10 mouse cellular contexts compared by ENCODE assay signal in genomic region chr2:157459736-157460135, GRCm38 (mm10). TPM values are rescaled to one million over a fixed set of nuclear protein-coding genes. Genes with fewer than 3 reads are reported as not detected.
A peak's percentile ranks its signal among the peaks of the same experiment; 100 is the strongest.
DNase-seq lines count a peak whose midpoint lies in the region; ATAC-seq and TF ChIP-seq lines count a peak whose summit lies in the region.
"Had no signal": no experiment of that assay in that cellular context is flagged by ENCODE, and none has a peak within 500 bp of the region (broad histone marks: within the 10 kb centered on the region; RNA-seq: fewer than 3 reads in every experiment).

No protein-coding gene starts in this region.

- TF ChIP-seq CTCF in cerebellum, adult 2 months (IDR thresholded peaks at IDR 0.05; ENCODE audit: borderline replicate concordance, insufficient read depth, low read depth, low read length), result no peak

- 59% methylated on average over 5 of the region's 5 CpGs for WGBS in kidney, embryonic 14.5 days
- 37% methylated on average over 5 of the region's 5 CpGs for WGBS in embryonic facial prominence, embryonic 12.5 days
- WGBS in intestine, embryonic 14.5 days, result 48% methylated on average over 5 of the region's 5 CpGs
- 27% methylated on average over 5 of the region's 5 CpGs for WGBS in neural tube, embryonic 13.5 days
- 33% methylated on average over 5 of the region's 5 CpGs for WGBS in cerebellum, adult 2 months

- H3K4me1 ChIP-seq in kidney, embryonic 14.5 days (ENCODE audit: control insufficient read depth, insufficient read depth, low read length), result peaks cover 41% of the 10 kb centered on the region
- peaks cover 66% of the 10 kb centered on the region for H3K4me1 ChIP-seq in embryonic facial prominence, embryonic 12.5 days
- peaks cover 43% of the 10 kb centered on the region for H3K4me1 ChIP-seq in intestine, embryonic 14.5 days (replicated peaks; ENCODE audit: control insufficient read depth, insufficient read depth, low read length)
- H3K4me1 ChIP-seq in neural tube, embryonic 13.5 days (replicated peaks), result peaks cover 74% of the 10 kb centered on the region
- H3K4me1 ChIP-seq in cerebellum, adult 2 months (ENCODE audit: control insufficient read depth, insufficient read depth, low read length), result peaks cover 4% of the 10 kb centered on the region

- DNase-seq in kidney, postnatal 4 days, result no peak
- no peak for DNase-seq in intestine, embryonic 14.5 days (ENCODE audit: low spot score)
- DNase-seq in layer of hippocampus, adult 9-10 months (ENCODE audit: low spot score), result no peak
- DNase-seq in gastrocnemius, postnatal 10 days, result no peak
- DNase-seq in cerebellum, adult 2 months, result no peak
- DNase-seq: kidney, postnatal 36 days; lung, postnatal 4 days had no signal

- no peaks in the 10 kb centered on the region for H3K27me3 ChIP-seq in kidney, embryonic 14.5 days (ENCODE audit: control insufficient read depth, insufficient read depth, low read length)
- no peaks in the 10 kb centered on the region for H3K27me3 ChIP-seq in embryonic facial prominence, embryonic 12.5 days
- no peaks in the 10 kb centered on the region for H3K27me3 ChIP-seq in intestine, embryonic 14.5 days (replicated peaks; ENCODE audit: control insufficient read depth, insufficient read depth, low read length)
- H3K27me3 ChIP-seq in neural tube, embryonic 13.5 days, result no peaks in the 10 kb centered on the region
- no peaks in the 10 kb centered on the region for H3K27me3 ChIP-seq in cerebellum, adult 2 months (ENCODE audit: control insufficient read depth, insufficient read depth, low read length)

- no peaks in the 10 kb centered on the region for H3K9me3 ChIP-seq in kidney, embryonic 14.5 days (ENCODE audit: control insufficient read depth, low read length)
- no peaks in the 10 kb centered on the region for H3K9me3 ChIP-seq in embryonic facial prominence, embryonic 12.5 days
- H3K9me3 ChIP-seq in intestine, embryonic 14.5 days (ENCODE audit: control insufficient read depth, low read length), result no peaks in the 10 kb centered on the region
- no peaks in the 10 kb centered on the region for H3K9me3 ChIP-seq in neural tube, embryonic 13.5 days

- peaks cover 32% of the 10 kb centered on the region; the same call in 1 of the 2 replicates for H3K36me3 ChIP-seq in kidney, embryonic 14.5 days (ENCODE audit: control insufficient read depth, insufficient read depth, low read length)
- H3K36me3 ChIP-seq in embryonic facial prominence, embryonic 12.5 days, result peaks cover 45% of the 10 kb centered on the region
- H3K36me3 ChIP-seq in intestine, embryonic 14.5 days (ENCODE audit: control insufficient read depth, insufficient read depth, low read length), result peaks cover 48% of the 10 kb centered on the region
- peaks cover 40% of the 10 kb centered on the region for H3K36me3 ChIP-seq in neural tube, embryonic 13.5 days

- no peak overlapping the region for H3K4me3 ChIP-seq in kidney, embryonic 14.5 days (ENCODE audit: low read length)
- H3K4me3 ChIP-seq in embryonic facial prominence, embryonic 12.5 days, result no peak overlapping the region
- H3K4me3 ChIP-seq in intestine, embryonic 14.5 days (ENCODE audit: low read depth, low read length), result no peak overlapping the region
- no peak overlapping the region for H3K4me3 ChIP-seq in neural tube, embryonic 13.5 days
- no peak overlapping the region for H3K4me3 ChIP-seq in cerebellum, adult 2 months (replicated peaks; ENCODE audit: insufficient read depth, low read depth, low read length)

- no peak overlapping the region for H3K4me2 ChIP-seq in kidney, embryonic 14.5 days (replicated peaks; ENCODE audit: low read depth, low read length)
- H3K4me2 ChIP-seq in embryonic facial prominence, embryonic 12.5 days (replicated peaks), result no peak overlapping the region
- H3K4me2 ChIP-seq in intestine, embryonic 14.5 days (ENCODE audit: low read length), result no peak overlapping the region
- no peak overlapping the region for H3K4me2 ChIP-seq in neural tube, embryonic 13.5 days

- no peak for TF ChIP-seq POLR2A in cerebellum, adult 2 months (IDR thresholded peaks at IDR 0.05; ENCODE audit: borderline replicate concordance, insufficient read depth, low read length)

- H3K27ac ChIP-seq in kidney, embryonic 14.5 days (ENCODE audit: low read depth, low read length), result 0 out of 2 replicates have a peak overlapping the region, but pooled peaks have one; percentile 24
- peak overlapping the region; percentile 54 for H3K27ac ChIP-seq in embryonic facial prominence, embryonic 12.5 days
- H3K27ac ChIP-seq in intestine, embryonic 14.5 days (ENCODE audit: low read depth), result 0 out of 2 replicates have a peak overlapping the region, but pooled peaks have one; percentile 1
- peak overlapping the region; percentile 42; the same call in 1 of the 2 replicates for H3K27ac ChIP-seq in neural tube, embryonic 13.5 days (replicated peaks)
- no peak overlapping the region for H3K27ac ChIP-seq in cerebellum, adult 2 months (ENCODE audit: insufficient read depth, low read length)

- no peak for ATAC-seq in kidney, embryonic 14.5 days (ENCODE audit: low FRiP score, low TSS enrichment)
- no peak for ATAC-seq in embryonic facial prominence, embryonic 12.5 days (ENCODE audit: insufficient number of reproducible peaks, insufficient read depth, low FRiP score, low TSS enrichment)
- no peak for ATAC-seq in intestine, embryonic 14.5 days (replicated peaks; ENCODE audit: low FRiP score, low TSS enrichment, low read depth)
- ATAC-seq in neural tube, embryonic 13.5 days (ENCODE audit: low read depth), result no peak

- H3K9ac ChIP-seq in kidney, embryonic 14.5 days (ENCODE audit: low read depth, low read length), result no peak overlapping the region
- peak overlapping the region; percentile 19; the same call in 1 of the 2 replicates for H3K9ac ChIP-seq in embryonic facial prominence, embryonic 12.5 days
- no peak overlapping the region for H3K9ac ChIP-seq in intestine, embryonic 14.5 days (ENCODE audit: low read length)
- peak overlapping the region; percentile 54 for H3K9ac ChIP-seq in neural tube, embryonic 13.5 days

RNA-seq across cellular contexts. Expression of gene Src, which starts 41.5 kb away (rescaled TPM):
- 13.5 and 17.5 TPM in 2 replicates for polyA plus RNA-seq in kidney, embryonic 14.5 days (2014; fragmentation: Nextera tagmentation; extraction: Ambion mirVana)
- 30.8 and 37.3 TPM in 2 replicates for polyA plus RNA-seq in embryonic facial prominence, embryonic 12.5 days (2016; fragmentation: Nextera tagmentation; extraction: Ambion mirVana)
- polyA plus RNA-seq in intestine, embryonic 14.5 days (2014; fragmentation: Nextera tagmentation; extraction: Ambion mirVana), result 15.4 and 17.5 TPM in 2 replicates
- polyA plus RNA-seq in neural tube, embryonic 13.5 days (2015; fragmentation: Nextera tagmentation; extraction: Ambion mirVana), result 32.0 and 32.5 TPM in 2 replicates
- 10 to 100 TPM in 1 of 2 experiments, 1 to 10 TPM in 1; 6.8 to 11.2 TPM for total RNA-seq in gastrocnemius, postnatal 10 days (2021)
- 47.0 and 48.3 TPM in 2 replicates for polyA plus RNA-seq in cerebellum, adult 2 months (2012; rRNA removed)

Comparison
In these comparisons a context has a peak if more than half of its experiments do, and no peak if none do; other contexts are left out.
1. H3K9ac ChIP-seq: peak in embryonic facial prominence, embryonic 12.5 days (single experiment) and neural tube, embryonic 13.5 days (single experiment); none in kidney, embryonic 14.5 days (single experiment) and intestine, embryonic 14.5 days (single experiment).